Mouse (Mus musculus) heart, adult 2 months (tissue): Measurements from ENCODE around the gene Ugt1a5. TPM values are rescaled to one million over a fixed set of nuclear protein-coding genes. Genes with fewer than 3 reads are reported as not detected.
A peak's percentile ranks its signal among the peaks of the same experiment; 100 is the strongest.

Experiments used
- DNase-seq, 2 experiments: peaks; one replicate each; pipeline ENCODE4 v3.0.0; 2021
- H3K27ac ChIP-seq: fragments of 200-600 bp; 2 replicates; pipeline ENCODE4 v1.8.1; 2022
- H3K27me3 ChIP-seq: fragments of 200-500 bp; 2 replicates; pipeline ENCODE4 v1.6.1; 2012; ENCODE audit warnings: mild to moderate bottlenecking, low read length, inconsistent platforms, mixed read lengths; ENCODE audit not compliant: control insufficient read depth, insufficient read depth
- H3K36me3 ChIP-seq: fragments of 200-500 bp; 2 replicates; pipeline ENCODE4 v1.6.1; 2012; ENCODE audit warnings: low read length, inconsistent platforms; ENCODE audit not compliant: control insufficient read depth, insufficient read depth
- H3K4me1 ChIP-seq: fragments of 200-500 bp; 2 replicates; pipeline ENCODE4 v1.6.1; 2011; ENCODE audit warnings: low read length; ENCODE audit not compliant: control insufficient read depth, insufficient read depth
- H3K4me3 ChIP-seq: fragments of 200-600 bp; 2 replicates; pipeline ENCODE4 v1.8.1; 2022
- H3K79me2 ChIP-seq: fragments of 200-500 bp; replicated peaks from 2 replicates; pipeline ENCODE4 v1.6.1; 2012; ENCODE audit warnings: mild to moderate bottlenecking, inconsistent platforms, low read length, moderate library complexity, mixed read lengths; ENCODE audit not compliant: control insufficient read depth, insufficient read depth
- H3K9ac ChIP-seq: fragments of 200-500 bp; 2 replicates; pipeline ENCODE4 v1.6.1; 2012; ENCODE audit warnings: low read depth, mild to moderate bottlenecking, control low read depth, inconsistent platforms, low read length, mixed read lengths
- CTCF ChIP-seq: fragments of 200-600 bp; IDR thresholded peaks from 2 replicates; pipeline ENCODE4 v1.8.1; 2022; ENCODE audit warnings: antibody characterized with exemption, mild to moderate bottlenecking, moderate library complexity
- EP300 ChIP-seq: fragments of 200-500 bp; IDR thresholded peaks from 2 replicates; pipeline ENCODE4 v1.6.1; 2011; ENCODE audit warnings: low read depth, low read length, control low read depth; ENCODE audit not compliant: insufficient read depth
- POLR2A ChIP-seq: fragments of 200-500 bp; IDR thresholded peaks from 2 replicates; pipeline ENCODE4 v1.6.1; 2011; ENCODE audit warnings: mild to moderate bottlenecking, low read depth, low read length, control low read depth; ENCODE audit not compliant: insufficient read depth
- WGBS: fragments of 180-500 bp; shearing (Covaris S2); methylation state at CpG from one replicate; pipeline ENCODE4 v1.1.7; 2018; 5-methylcytosine and 5-hydroxymethylcytosine counted together
- intact Hi-C: fragments of 180-260 bp; cut with DNase I; formaldehyde crosslinking; loops from one replicate; pipeline ENCODE4 v1.15.1; 2025
- polyA plus RNA-seq: library from polyadenylated mRNA; depleted of rRNA; stranded (reverse); fragments of >200 nt; gene quantifications from 2 replicates; pipeline ENCODE4 v1.2.3, GENCODE M21; 2012
- total RNA-seq, 2 experiments: library from RNA; stranded (reverse); gene quantifications; 2 replicates each; pipeline ENCODE4 v1.2.3; 2021

The Ugt1a5 gene
- total and polyA plus RNA-seq, 3 experiments, result not detected

DNA sequence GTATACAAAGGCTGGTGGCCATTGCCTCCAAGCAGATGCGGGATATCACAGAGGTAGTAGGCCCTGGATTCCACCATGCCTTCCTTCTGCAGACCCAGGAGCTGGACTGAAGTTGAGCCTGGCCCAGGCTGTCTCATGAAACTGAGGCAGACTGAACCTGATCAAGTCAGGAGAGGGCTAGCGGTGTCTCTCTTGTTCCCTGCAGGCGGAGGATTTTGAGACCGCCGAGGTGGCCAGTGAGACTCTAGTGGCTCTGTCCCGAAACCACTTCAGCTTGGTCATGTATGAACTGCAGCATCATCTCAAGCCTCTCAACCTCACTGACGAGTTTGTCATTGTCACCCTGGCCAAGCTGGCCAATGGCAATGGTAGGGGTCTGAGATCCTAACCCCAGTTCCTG, 64.6 kb downstream of the Ugt1a5 start:
- Histone ChIP-seq H3K79me2 (no peaks in the 10 kb centered on the region), H3K27me3 (no peaks in the 10 kb centered on the region), H3K27ac (no peak overlapping the region), H3K36me3 (no peaks in the 10 kb centered on the region), H3K4me1 (no peaks in the 10 kb centered on the region), H3K9ac (no peak overlapping the region), H3K4me3 (no peak overlapping the region)
- WGBS, result 69% methylated on average over 7 of the region's 7 CpGs
- no peak for TF ChIP-seq EP300
- no peak for TF ChIP-seq POLR2A
- no peak for TF ChIP-seq CTCF
- intact Hi-C loops, result no loop called here
- DNase-seq, result peak in 1 of 2 experiments; percentile 8

DNA sequence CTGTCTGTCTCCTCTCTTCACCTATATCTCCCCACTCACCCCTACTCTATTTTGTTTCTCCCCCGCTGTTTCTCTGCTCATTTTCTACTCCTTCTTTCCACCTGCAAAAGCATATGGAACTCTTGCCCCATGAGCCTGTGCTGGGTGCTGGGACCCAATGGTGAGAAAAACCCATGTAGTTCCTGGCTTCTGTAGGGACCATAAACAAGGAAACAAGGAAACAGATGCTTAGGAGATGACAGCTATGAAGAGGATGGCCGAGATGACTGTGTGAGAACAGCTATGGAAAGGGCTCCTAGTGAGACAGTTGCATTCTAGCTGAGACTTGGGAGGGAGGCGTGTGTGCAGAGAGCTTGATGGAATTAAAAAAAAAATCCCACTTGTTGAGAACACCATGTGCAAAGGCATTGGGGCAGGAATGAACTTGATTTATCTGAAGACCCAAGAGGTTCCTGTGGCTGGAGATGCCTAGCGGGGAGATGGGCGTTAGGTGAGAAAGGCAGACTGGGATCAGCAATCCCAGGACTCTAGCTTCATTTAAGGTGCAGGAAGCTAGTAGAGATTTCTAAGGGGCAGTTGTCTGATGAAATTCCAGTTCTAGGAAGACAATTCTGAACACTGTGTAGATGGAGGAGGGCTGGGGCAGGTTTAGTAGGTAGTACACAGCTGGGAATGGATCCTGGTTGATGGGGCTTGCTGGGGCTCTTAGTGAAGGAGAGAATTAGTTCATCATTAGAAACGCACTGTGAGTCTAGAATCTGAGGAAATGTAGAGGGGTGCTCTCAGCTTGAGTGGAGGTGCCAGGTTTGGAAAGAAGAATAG, 65.4 kb downstream of the Ugt1a5 start:
- Histone ChIP-seq H3K4me1 (no peaks in the 10 kb centered on the region), H3K27ac (no peak overlapping the region), H3K27me3 (no peaks in the 10 kb centered on the region), H3K79me2 (no peaks in the 10 kb centered on the region), H3K9ac (no peak overlapping the region), H3K36me3 (no peaks in the 10 kb centered on the region), H3K4me3 (no peak overlapping the region)
- peak in 1 of 2 experiments; percentile 10 for DNase-seq
- TF ChIP-seq EP300, result no peak
- intact Hi-C loops, result no loop called here
- WGBS, result 66% methylated on average over 6 of the region's 6 CpGs

DNA sequence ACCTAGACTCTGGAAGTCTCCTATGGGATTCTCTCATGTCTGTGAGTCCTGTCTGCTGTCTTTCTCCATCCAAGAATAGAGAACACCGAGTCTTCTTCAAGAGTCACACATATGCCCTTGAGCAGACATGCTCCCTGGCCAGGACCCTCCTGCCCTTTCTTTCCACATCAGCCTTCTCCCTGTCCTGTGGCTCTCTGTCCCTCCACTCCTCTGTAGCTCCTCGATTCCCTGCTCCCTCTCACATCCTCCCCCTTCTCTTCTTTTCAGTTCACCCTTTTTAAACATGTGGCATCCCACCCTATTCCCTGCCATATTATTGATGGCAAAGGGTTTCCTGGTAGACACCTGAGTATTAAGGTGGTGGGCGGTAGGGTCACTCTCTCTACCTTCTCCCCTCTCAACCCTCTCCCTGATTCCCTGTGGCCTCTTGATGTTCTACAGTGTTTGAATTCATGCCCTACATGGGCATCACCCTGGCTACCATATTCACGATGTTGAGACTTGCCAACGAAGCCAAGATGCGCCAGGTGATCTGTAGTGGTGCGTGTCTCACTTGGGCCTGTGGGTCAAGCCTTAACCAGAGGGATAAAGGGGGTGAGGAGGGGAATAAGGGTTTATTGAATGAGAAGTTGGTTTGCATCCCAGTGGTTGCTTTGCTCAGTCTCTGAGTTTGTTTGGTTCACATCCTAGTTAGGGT, 66.1 kb downstream of the Ugt1a5 start:
- TF ChIP-seq POLR2A, result no peak
- no peak for TF ChIP-seq EP300
- TF ChIP-seq CTCF, result no peak
- Histone ChIP-seq H3K27ac (no peak overlapping the region), H3K79me2 (no peaks in the 10 kb centered on the region), H3K4me1 (no peaks in the 10 kb centered on the region), H3K4me3 (no peak overlapping the region), H3K36me3 (no peaks in the 10 kb centered on the region), H3K9ac (no peak overlapping the region), H3K27me3 (no peaks in the 10 kb centered on the region)
- 60% methylated on average over 7 of the region's 7 CpGs for WGBS
- intact Hi-C loops, result no loop called here
- DNase-seq, result peak in 1 of 2 experiments; percentile 23

DNA sequence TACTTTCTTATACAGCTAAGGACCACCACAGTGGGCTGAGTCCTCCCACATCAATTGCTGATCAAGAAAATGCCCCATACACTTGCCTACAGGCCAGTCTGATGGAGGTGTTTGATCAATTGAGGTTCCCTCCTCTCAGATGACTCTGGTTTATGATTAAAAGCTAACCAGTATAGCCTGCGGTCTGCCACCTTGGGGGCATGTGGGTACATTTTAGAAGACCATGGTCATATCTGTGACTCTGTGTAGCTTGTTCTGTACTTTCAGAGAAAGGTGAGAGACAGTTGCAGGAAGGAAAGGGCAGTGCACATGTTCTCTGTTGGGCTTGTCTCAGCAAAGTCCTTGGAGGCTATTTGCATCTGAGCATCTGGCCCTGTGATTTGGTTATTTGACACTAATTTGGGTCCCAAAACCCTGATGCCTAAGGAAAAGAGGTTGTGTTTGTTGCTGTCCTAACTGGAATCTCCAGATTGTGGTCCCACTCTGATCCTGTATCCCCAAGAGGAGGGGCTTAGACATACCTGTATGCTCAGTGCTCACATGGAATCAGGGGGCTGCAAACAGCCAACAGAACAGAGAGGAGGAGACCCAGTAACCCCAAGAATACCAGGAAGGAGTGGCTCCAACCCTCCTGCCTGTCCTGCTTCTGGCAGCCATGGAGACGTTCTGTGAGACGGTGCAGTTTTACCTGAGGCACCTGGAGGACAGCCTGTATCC, 67.0 kb downstream of the Ugt1a5 start:
- H3K4me1 ChIP-seq, result no peaks in the 10 kb centered on the region
- TF ChIP-seq EP300 (no peak), CTCF (no peak), POLR2A (no peak)
- no peak overlapping the region for H3K4me3 ChIP-seq
- H3K79me2 ChIP-seq, result no peaks in the 10 kb centered on the region
- no peak overlapping the region for H3K9ac ChIP-seq
- no peak overlapping the region for H3K27ac ChIP-seq
- no peaks in the 10 kb centered on the region for H3K36me3 ChIP-seq
- intact Hi-C loops, result no loop called here
- WGBS, result 48% methylated on average over 3 of the region's 3 CpGs
- peak in 1 of 2 experiments; percentile 30 for DNase-seq
- no peaks in the 10 kb centered on the region for H3K27me3 ChIP-seq

DNA sequence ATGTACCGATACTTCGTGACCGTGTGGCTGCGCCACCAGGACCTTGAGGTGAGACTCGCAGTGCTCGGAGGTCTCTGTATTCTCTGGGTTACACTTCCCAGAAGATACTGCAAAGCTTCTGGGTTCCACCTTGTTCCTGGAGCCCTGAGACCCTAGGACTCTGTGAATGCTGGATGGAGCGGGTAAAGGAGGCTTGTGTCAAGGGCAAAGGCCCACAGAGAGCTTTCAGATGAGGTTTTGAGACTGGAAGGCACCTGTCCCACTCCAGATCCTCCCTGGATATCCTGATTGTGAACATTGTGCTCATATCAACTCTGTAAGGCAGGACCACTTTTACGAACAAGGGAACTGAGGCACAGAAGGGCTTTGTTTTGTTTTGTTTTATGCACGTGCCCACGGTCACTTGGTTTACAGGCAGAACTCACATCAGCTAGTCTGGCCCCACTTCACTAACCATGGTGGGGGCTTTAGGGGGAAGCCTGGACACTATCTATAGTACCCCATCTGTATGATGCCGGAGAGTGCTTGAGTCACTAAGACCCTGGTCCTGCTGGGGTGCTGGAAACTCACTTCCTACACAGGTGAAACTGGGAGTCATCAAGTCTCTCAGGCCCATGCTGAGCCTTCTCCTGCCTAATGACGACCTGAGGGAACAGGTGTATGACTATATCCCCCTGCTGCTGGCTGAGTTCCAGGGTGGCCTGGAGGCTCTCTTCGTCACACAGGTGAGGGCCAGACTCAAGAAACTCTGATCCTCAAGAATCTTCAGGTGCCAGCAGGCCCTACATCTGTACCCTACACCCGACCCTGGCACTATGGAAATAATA, 67.8 kb downstream of the Ugt1a5 start:
- Histone ChIP-seq H3K4me3 (no peak overlapping the region), H3K9ac (no peak overlapping the region), H3K27ac (no peak overlapping the region), H3K4me1 (no peaks in the 10 kb centered on the region), H3K27me3 (no peaks in the 10 kb centered on the region), H3K36me3 (no peaks in the 10 kb centered on the region), H3K79me2 (no peaks in the 10 kb centered on the region)
- intact Hi-C loops, result no loop called here
- TF ChIP-seq CTCF, result no peak
- TF ChIP-seq POLR2A, result no peak
- no peak for TF ChIP-seq EP300
- WGBS, result 59% methylated on average over 14 of the region's 14 CpGs
- DNase-seq, result peak in 1 of 2 experiments; percentile 37
